Mouse (Mus musculus) heart, embryonic 14.5 days (tissue): ENCODE data around the gene Btbd17. TPM values are rescaled to one million over a fixed set of nuclear protein-coding genes. Genes with fewer than 3 reads are reported as not detected.
A peak's percentile ranks its signal among the peaks of the same experiment; 100 is the strongest.

Experiments
- ATAC-seq: fragments of 200-750 bp; cut with Nextera tagmentation; 2 replicates; pipeline ENCODE4 v1.8.0; 2017; ENCODE audit warnings: low read depth, moderate TSS enrichment; ENCODE audit not compliant: insufficient number of reproducible peaks, insufficient read depth, low FRiP score
- H3K27ac ChIP-seq, 2 experiments: fragments of 200-500 bp in 1 of 2; fragments of 300-500 bp in 1 of 2; sonication (generic) in 1 of 2; replicated peaks in 1 of 2; 2 replicates each; pipeline ENCODE4 v1.5.1; 2012 to 2014; ENCODE audit warnings: low read depth in 2 of 2, low read length in 2 of 2, control low read depth in 1 of 2, mild to moderate bottlenecking in 1 of 2, mixed read lengths in 1 of 2; ENCODE audit not compliant: control insufficient read depth in 1 of 2, insufficient read depth in 1 of 2
- H3K27me3 ChIP-seq: fragments of 300-500 bp; sonication (generic); 2 replicates; pipeline ENCODE4 v1.6.1; 2014; ENCODE audit warnings: mild to moderate bottlenecking, low read length, control low read depth; ENCODE audit not compliant: control insufficient read depth, insufficient read depth
- H3K36me3 ChIP-seq: fragments of 300-500 bp; sonication (generic); 2 replicates; pipeline ENCODE4 v1.6.1; 2014; ENCODE audit warnings: mild to moderate bottlenecking, control low read depth, low read length, mixed read lengths; ENCODE audit not compliant: control insufficient read depth, insufficient read depth
- H3K4me1 ChIP-seq, 2 experiments: fragments of 200-500 bp in 1 of 2; fragments of 300-500 bp in 1 of 2; sonication (generic) in 1 of 2; 2 replicates each; pipeline ENCODE4 v1.6.1; 2012 to 2014; ENCODE audit warnings: low read length in 2 of 2, control low read depth in 1 of 2, mixed read lengths in 1 of 2; ENCODE audit not compliant: control insufficient read depth in 2 of 2, insufficient read depth in 2 of 2
- H3K4me2 ChIP-seq: fragments of 300-500 bp; sonication (generic); 2 replicates; pipeline ENCODE4 v1.6.1; 2014; ENCODE audit warnings: mild to moderate bottlenecking, low read length
- H3K4me3 ChIP-seq, 2 experiments: fragments of 200-500 bp in 1 of 2; fragments of 300-500 bp in 1 of 2; sonication (generic) in 1 of 2; 2 replicates each; pipeline ENCODE4 v1.5.1; 2012 to 2014; ENCODE audit warnings: low read length in 2 of 2, mild to moderate bottlenecking in 2 of 2, control low read depth in 1 of 2, low read depth in 1 of 2, moderate library complexity in 1 of 2; ENCODE audit not compliant: control insufficient read depth in 1 of 2, insufficient read depth in 1 of 2
- H3K9ac ChIP-seq: fragments of 300-500 bp; sonication (generic); 2 replicates; pipeline ENCODE4 v1.6.1; 2014; ENCODE audit warnings: mild to moderate bottlenecking, low read length
- H3K9me3 ChIP-seq: fragments of 300-500 bp; sonication (generic); 2 replicates; pipeline ENCODE4 v1.6.1; 2016; ENCODE audit warnings: low read length, control low read depth; ENCODE audit not compliant: control insufficient read depth
- WGBS: fragments of 180-500 bp; shearing (Covaris S2); extraction: QIAGEN DNeasy Blood & Tissue Kit; methylation state at CpG from one replicate; pipeline ENCODE4 v1.1.7; 2014; 5-methylcytosine and 5-hydroxymethylcytosine counted together
- polyA plus RNA-seq: library from polyadenylated mRNA; unstranded; fragments of >200 nt; fragmentation: Nextera tagmentation; extraction: Ambion mirVana; gene quantifications from 2 replicates; pipeline ENCODE4 v1.2.1, GENCODE M21; 2014

The Btbd17 gene
- polyA plus RNA-seq, 1 experiment from 2014 or later = not detected

- Histone ChIP-seq H3K4me2 (no peak overlapping the region; the same call in 1 of the 2 replicates), H3K4me3 (no peak overlapping the region), H3K27me3 (no peaks in the 10 kb centered on the region), H3K4me1 (peaks cover 13 to 17% of the 10 kb centered on the region in 2 experiments; a peak in 3 of 4 replicates), H3K9me3 (no peaks in the 10 kb centered on the region), H3K36me3 (no peaks in the 10 kb centered on the region), H3K9ac (no peak overlapping the region), H3K27ac (peak overlapping the region; percentile 25 to 30; a peak in 2 of 4 replicates)
- ATAC-seq = no peak
- WGBS = 17% methylated on average over 11 of the region's 11 CpGs
Observed at GRCm38 (mm10) chr11:114823199-114823725, 27.5 kb upstream of the Btbd17 start.

- Histone ChIP-seq H3K4me2 (no peak overlapping the region; the same call in 1 of the 2 replicates), H3K4me3 (no peak overlapping the region), H3K4me1 (peaks cover 13 to 17% of the 10 kb centered on the region in 2 experiments; a peak in 3 of 4 replicates), H3K36me3 (no peaks in the 10 kb centered on the region), H3K9ac (no peak overlapping the region), H3K9me3 (no peaks in the 10 kb centered on the region), H3K27ac (peak overlapping the region in 1 of 2 experiments; percentile 25; a peak in 2 of 4 replicates), H3K27me3 (no peaks in the 10 kb centered on the region)
- ATAC-seq = no peak
- 57% methylated on average over 12 of the region's 12 CpGs for WGBS
Observed at GRCm38 (mm10) chr11:114822727-114823126, 27.0 kb upstream of the Btbd17 start.

- Histone ChIP-seq H3K4me3 (no peak overlapping the region), H3K36me3 (no peaks in the 10 kb centered on the region), H3K4me2 (no peak overlapping the region), H3K9me3 (no peaks in the 10 kb centered on the region), H3K27ac (no peak overlapping the region), H3K4me1 (peaks cover 8 to 17% of the 10 kb centered on the region in 2 experiments; a peak in 3 of 4 replicates), H3K9ac (no peak overlapping the region), H3K27me3 (no peaks in the 10 kb centered on the region)
- ATAC-seq = no peak
- 75% methylated on average over 1 of the region's 1 CpGs for WGBS
Observed at GRCm38 (mm10) chr11:114821325-114821724, 25.6 kb upstream of the Btbd17 start.

- Histone ChIP-seq H3K27ac (no peak overlapping the region), H3K4me1 (peaks cover 9 to 17% of the 10 kb centered on the region in 2 experiments; a peak in 3 of 4 replicates), H3K36me3 (no peaks in the 10 kb centered on the region), H3K4me2 (no peak overlapping the region), H3K9ac (no peak overlapping the region), H3K9me3 (no peaks in the 10 kb centered on the region), H3K27me3 (no peaks in the 10 kb centered on the region), H3K4me3 (no peak overlapping the region)
- 37% methylated on average over 3 of the region's 3 CpGs for WGBS
- ATAC-seq = no peak
Observed at GRCm38 (mm10) chr11:114820444-114820843, 24.7 kb upstream of the Btbd17 start.

- Histone ChIP-seq H3K9me3 (no peaks in the 10 kb centered on the region), H3K4me1 (peaks cover 21 to 27% of the 10 kb centered on the region in 2 experiments), H3K4me3 (no peak overlapping the region), H3K27ac (0 out of 4 replicates have a peak overlapping the region, but pooled peaks of 1 of the 2 experiments have one; percentile 24), H3K36me3 (no peaks in the 10 kb centered on the region), H3K27me3 (no peaks in the 10 kb centered on the region), H3K4me2 (no peak overlapping the region), H3K9ac (no peak overlapping the region)
- no peak for ATAC-seq
- 53% methylated on average over 2 of the region's 2 CpGs for WGBS
Observed at GRCm38 (mm10) chr11:114819110-114819509, 23.4 kb upstream of the Btbd17 start.

GRCm38 (mm10) chr11:114818185-114818584, 22.4 kb upstream of the Btbd17 start:
- H3K36me3 ChIP-seq = no peaks in the 10 kb centered on the region
- H3K9ac ChIP-seq = no peak overlapping the region
- WGBS = 91% methylated on average over 7 of the region's 7 CpGs
- no peak overlapping the region for H3K4me3 ChIP-seq
- H3K27me3 ChIP-seq = no peaks in the 10 kb centered on the region
- no peaks in the 10 kb centered on the region for H3K9me3 ChIP-seq
- H3K4me1 ChIP-seq = peaks cover 19 to 21% of the 10 kb centered on the region in 2 experiments
- H3K4me2 ChIP-seq = no peak overlapping the region
- no peak overlapping the region for H3K27ac ChIP-seq
- no peak for ATAC-seq

- no peak overlapping the region for H3K9ac ChIP-seq
- peaks cover 13 to 14% of the 10 kb centered on the region in 2 experiments for H3K4me1 ChIP-seq
- no peak overlapping the region for H3K27ac ChIP-seq
- no peak overlapping the region for H3K4me2 ChIP-seq
- no peaks in the 10 kb centered on the region for H3K27me3 ChIP-seq
- no peak for ATAC-seq
- no peaks in the 10 kb centered on the region for H3K36me3 ChIP-seq
- no peaks in the 10 kb centered on the region for H3K9me3 ChIP-seq
- 84% methylated on average over 4 of the region's 4 CpGs for WGBS
- H3K4me3 ChIP-seq = no peak overlapping the region
Observed at GRCm38 (mm10) chr11:114816934-114817333, 21.2 kb upstream of the Btbd17 start.
